Mouse (Mus musculus) left cerebral cortex, postnatal 36 days (tissue): ENCODE results near the gene Skap1. TPM values are rescaled to one million over a fixed set of nuclear protein-coding genes. Genes with fewer than 3 reads are reported as not detected.

Source experiments
- DNase-seq, 2 experiments: peaks; one replicate each; pipeline ENCODE4 v3.0.0; 2021 to 2022; ENCODE audit warnings: low spot score in 2 of 2, mixed read lengths in 1 of 2
- intact Hi-C: fragments of 180-260 bp; cut with DNase I; formaldehyde crosslinking; loops from one replicate; pipeline ENCODE4 v1.15.1; 2025
- total RNA-seq, 2 experiments: library from RNA; stranded (reverse); gene quantifications; 2 replicates each; pipeline ENCODE4 v1.2.3; 2021

Skap1 gene
- 1 to 10 TPM; 2.5 to 2.7 TPM for total RNA-seq

- no peak for DNase-seq
- intact Hi-C loops = no loop called here
These were observed at the start of gene Skap1 for GRCm38 (mm10) chr11:96463986-96464715. TSS of gene Skap1 (plus strand) at chr11:96464593.

GRCm38 (mm10) chr11:96421074-96421473 is 43.3 kb upstream of the Skap1 start:
- intact Hi-C loops = no loop called here
- peak in 1 of 2 experiments; percentile 4 for DNase-seq

GRCm38 (mm10) chr11:96421517-96422265 is 42.7 kb upstream of the Skap1 start:
- intact Hi-C loops = no loop called here
- DNase-seq = peak in 1 of 2 experiments; percentile 15

- DNase-seq = no peak
- intact Hi-C loops = no loop called here
These were observed 39.2 kb upstream of the Skap1 start for GRCm38 (mm10) chr11:96425193-96425592.

- DNase-seq = no peak
- intact Hi-C loops = no loop called here
These were observed 38.2 kb upstream of the Skap1 start for GRCm38 (mm10) chr11:96426191-96426590.

- intact Hi-C loops = no loop called here
- no peak for DNase-seq
These were observed 37.6 kb upstream of the Skap1 start for GRCm38 (mm10) chr11:96426805-96427204.

GRCm38 (mm10) chr11:96429062-96429461 is 35.3 kb upstream of the Skap1 start:
- no peak for DNase-seq
- intact Hi-C loops = no loop called here

GRCm38 (mm10) chr11:96429891-96430290 is 34.5 kb upstream of the Skap1 start:
- no peak for DNase-seq
- intact Hi-C loops = no loop called here

- no peak for DNase-seq
- intact Hi-C loops = no loop called here
These were observed 32.5 kb upstream of the Skap1 start for GRCm38 (mm10) chr11:96431871-96432270.

- intact Hi-C loops = no loop called here
- no peak for DNase-seq
These were observed 29.5 kb upstream of the Skap1 start for GRCm38 (mm10) chr11:96434888-96435287.

- intact Hi-C loops = no loop called here
- no peak for DNase-seq
These were observed 27.9 kb upstream of the Skap1 start for GRCm38 (mm10) chr11:96436525-96436924.

- DNase-seq = peak in 1 of 2 experiments; percentile 33
- intact Hi-C loops = no loop called here
These were observed 25.6 kb upstream of the Skap1 start for GRCm38 (mm10) chr11:96438787-96439186.

- intact Hi-C loops = loop anchor here (5.0 kb wide), 1 partner anchor 96 kb away; no protein-coding TSS in a partner anchor
These were observed 22.7 kb upstream of the Skap1 start for GRCm38 (mm10) chr11:96441546-96442185.

GRCm38 (mm10) chr11:96442468-96442867 is 21.9 kb upstream of the Skap1 start:
- intact Hi-C loops = loop anchor here (5.0 kb wide), 1 partner anchor 95 kb away; no protein-coding TSS in a partner anchor
- no peak for DNase-seq

More at GRCm38 (mm10) chr11:96441546-96442185, 22.7 kb upstream of the Skap1 start:
- DNase-seq = no peak

- intact Hi-C loops = no loop called here
- DNase-seq = no peak
These were observed 16.5 kb upstream of the Skap1 start for GRCm38 (mm10) chr11:96447931-96448330.

GRCm38 (mm10) chr11:96455111-96455510 is 9.3 kb upstream of the Skap1 start:
- intact Hi-C loops = no loop called here
- no peak for DNase-seq

GRCm38 (mm10) chr11:96455699-96456326 is 8.6 kb upstream of the Skap1 start:
- DNase-seq = no peak
- intact Hi-C loops = no loop called here

GRCm38 (mm10) chr11:96456508-96457305 is 7.7 kb upstream of the Skap1 start:
- no peak for DNase-seq
- intact Hi-C loops = no loop called here

GRCm38 (mm10) chr11:96461766-96462165 is 2.6 kb upstream of the Skap1 start:
- no peak for DNase-seq
- intact Hi-C loops = no loop called here
